ENCODE assay signal across 9 mouse cellular contexts in genomic region chr5:137511706-137512105, GRCm38 (mm10). TPM values are rescaled to one million over a fixed set of nuclear protein-coding genes. Genes with fewer than 3 reads are reported as not detected.
DNase-seq lines count a peak whose midpoint lies in the region; ATAC-seq lines count a peak whose summit lies in the region.
"Had no signal": no experiment of that assay in that cellular context is flagged by ENCODE, and none has a peak within 500 bp of the region (broad histone marks: within the 10 kb centered on the region; RNA-seq: fewer than 3 reads in every experiment).

No protein-coding gene starts in this region.

- 76% methylated on average over 3 of the region's 3 CpGs for WGBS in heart, embryonic 16.5 days
- 79% methylated on average over 3 of the region's 3 CpGs for WGBS in hindbrain, embryonic 10.5 days
- 84% methylated on average over 3 of the region's 3 CpGs for WGBS in midbrain, embryonic 10.5 days

- no peaks in the 10 kb centered on the region for H3K9me3 ChIP-seq in heart, embryonic 16.5 days (replicated peaks; ENCODE audit: control insufficient read depth, low read length)
- H3K9me3 ChIP-seq in hindbrain, embryonic 10.5 days = no peaks in the 10 kb centered on the region
- H3K9me3 ChIP-seq in midbrain, embryonic 10.5 days (replicated peaks) = no peaks in the 10 kb centered on the region

- no peaks in the 10 kb centered on the region for H3K36me3 ChIP-seq in heart, embryonic 16.5 days (ENCODE audit: control insufficient read depth, insufficient read depth)
- H3K36me3 ChIP-seq in hindbrain, embryonic 10.5 days = peaks cover 27% of the 10 kb centered on the region
- peaks cover 25% of the 10 kb centered on the region for H3K36me3 ChIP-seq in midbrain, embryonic 10.5 days

- no peak for DNase-seq in heart, adult 9 months (ENCODE audit: low spot score in 2 of 2)
- no peak for DNase-seq in hindbrain, embryonic 10.5 days (ENCODE audit: low spot score)
- no peak for DNase-seq in midbrain, embryonic 10.5 days (ENCODE audit: low spot score)
- DNase-seq in spleen, postnatal 14 days (ENCODE audit: low spot score in 2 of 2) = no peak
- no peak for DNase-seq in adrenal gland, postnatal 36 days
- no peak for DNase-seq in embryo, embryonic 10.5 days (ENCODE audit: low spot score)

- peak overlapping the region; percentile 99 for H3K4me3 ChIP-seq in heart, embryonic 16.5 days (ENCODE audit: low read length)
- peak overlapping the region; percentile 73 for H3K4me3 ChIP-seq in brown adipose tissue, adult 24 weeks (ENCODE audit: insufficient read depth, low read depth, low read length)
- peak overlapping the region; percentile 100 for H3K4me3 ChIP-seq in hindbrain, embryonic 10.5 days
- peak overlapping the region; percentile 99 for H3K4me3 ChIP-seq in midbrain, embryonic 10.5 days

- H3K4me2 ChIP-seq in heart, embryonic 16.5 days (ENCODE audit: low read depth, low read length) = peak overlapping the region; percentile 94

- peak overlapping the region; percentile 99 for H3K9ac ChIP-seq in heart, embryonic 16.5 days (ENCODE audit: low read length)

- no peak overlapping the region for H3K27ac ChIP-seq in heart, embryonic 16.5 days (ENCODE audit: low read length)
- H3K27ac ChIP-seq in brown adipose tissue, adult 24 weeks (replicated peaks; ENCODE audit: low read depth, low read length) = no peak overlapping the region
- H3K27ac ChIP-seq in hindbrain, embryonic 10.5 days = peak overlapping the region; percentile 99
- peak overlapping the region; percentile 97 for H3K27ac ChIP-seq in midbrain, embryonic 10.5 days (replicated peaks)

- peaks cover 35% of the 10 kb centered on the region for H3K4me1 ChIP-seq in heart, embryonic 16.5 days (ENCODE audit: control insufficient read depth, insufficient read depth, low read length)
- H3K4me1 ChIP-seq in brown adipose tissue, adult 24 weeks (ENCODE audit: control insufficient read depth, insufficient read depth, insufficient read length, low read length) = peaks cover 12% of the 10 kb centered on the region
- H3K4me1 ChIP-seq in hindbrain, embryonic 10.5 days (replicated peaks) = peaks cover 56% of the 10 kb centered on the region
- peaks cover 56% of the 10 kb centered on the region for H3K4me1 ChIP-seq in midbrain, embryonic 10.5 days

- H3K27me3 ChIP-seq in heart, embryonic 16.5 days (ENCODE audit: control insufficient read depth, insufficient read depth, low read length) = no peaks in the 10 kb centered on the region
- no peaks in the 10 kb centered on the region for H3K27me3 ChIP-seq in hindbrain, embryonic 10.5 days (ENCODE audit: insufficient read depth, poor library complexity, severe bottlenecking)
- no peaks in the 10 kb centered on the region for H3K27me3 ChIP-seq in midbrain, embryonic 10.5 days (ENCODE audit: low read depth, poor library complexity, severe bottlenecking)

- ATAC-seq in heart, embryonic 16.5 days (replicated peaks; ENCODE audit: extremely low read depth, insufficient read depth, low FRiP score) = no peak

RNA-seq across cellular contexts. Expression of gene Gigyf1, which starts 6.6 kb away (rescaled TPM):
- polyA plus RNA-seq in heart, embryonic 16.5 days (2015; fragmentation: Nextera tagmentation; extraction: Ambion mirVana) = 8.9 and 9.7 TPM in 2 replicates
- 8.6 and 11.2 TPM in 2 replicates for polyA plus RNA-seq in brown adipose tissue, adult 24 weeks (2012; ENCODE audit: insufficient read depth, insufficient read length, missing spikeins)
- 14.7 and 14.9 TPM in 2 replicates for polyA plus RNA-seq in hindbrain, embryonic 10.5 days (2016; fragmentation: Nextera tagmentation; extraction: Ambion mirVana)
- 15.1 and 16.4 TPM in 2 replicates for polyA plus RNA-seq in midbrain, embryonic 10.5 days (2016; fragmentation: Nextera tagmentation; extraction: Ambion mirVana)
- total RNA-seq in adrenal gland, postnatal 36 days (2021) = 10 to 100 TPM; 32.0 to 32.8 TPM

RNA-seq across cellular contexts. Expression of gene Pop7, which starts 9.4 kb away (rescaled TPM):
- 43.3 and 45.5 TPM in 2 replicates for polyA plus RNA-seq in heart, embryonic 16.5 days (2015; fragmentation: Nextera tagmentation; extraction: Ambion mirVana)
- polyA plus RNA-seq in brown adipose tissue, adult 24 weeks (2012; ENCODE audit: insufficient read depth, insufficient read length, missing spikeins) = 19.7 and 20.9 TPM in 2 replicates
- 56.1 and 70.9 TPM in 2 replicates for polyA plus RNA-seq in hindbrain, embryonic 10.5 days (2016; fragmentation: Nextera tagmentation; extraction: Ambion mirVana)
- 54.1 and 55.3 TPM in 2 replicates for polyA plus RNA-seq in midbrain, embryonic 10.5 days (2016; fragmentation: Nextera tagmentation; extraction: Ambion mirVana)
- total RNA-seq in adrenal gland, postnatal 36 days (2021) = 10 to 100 TPM; 25.6 to 27.0 TPM

RNA-seq across cellular contexts. Expression of gene Epo, which starts 21.3 kb away (rescaled TPM):
- not detected in 2 replicates for polyA plus RNA-seq in heart, embryonic 16.5 days (2015; fragmentation: Nextera tagmentation; extraction: Ambion mirVana)
- polyA plus RNA-seq in brown adipose tissue, adult 24 weeks (2012; ENCODE audit: insufficient read depth, insufficient read length, missing spikeins) = not detected in 2 replicates
- polyA plus RNA-seq in hindbrain, embryonic 10.5 days (2016; fragmentation: Nextera tagmentation; extraction: Ambion mirVana) = 1.3 and 4.5 TPM in 2 replicates
- 2.6 and 5.5 TPM in 2 replicates for polyA plus RNA-seq in midbrain, embryonic 10.5 days (2016; fragmentation: Nextera tagmentation; extraction: Ambion mirVana)
- total RNA-seq in adrenal gland, postnatal 36 days (2021) = not detected
- polyA plus RNA-seq: gonadal fat pad, adult 2 months had no signal

RNA-seq across cellular contexts. Expression of gene Gnb2, which starts 21.6 kb away (rescaled TPM):
- polyA plus RNA-seq in heart, embryonic 16.5 days (2015; fragmentation: Nextera tagmentation; extraction: Ambion mirVana) = 276 and 285 TPM in 2 replicates
- polyA plus RNA-seq in brown adipose tissue, adult 24 weeks (2012; ENCODE audit: insufficient read depth, insufficient read length, missing spikeins) = 285 and 328 TPM in 2 replicates
- polyA plus RNA-seq in hindbrain, embryonic 10.5 days (2016; fragmentation: Nextera tagmentation; extraction: Ambion mirVana) = 387 and 460 TPM in 2 replicates
- polyA plus RNA-seq in midbrain, embryonic 10.5 days (2016; fragmentation: Nextera tagmentation; extraction: Ambion mirVana) = 400 and 414 TPM in 2 replicates
- 100 to 1,000 TPM; 544 to 638 TPM for total RNA-seq in adrenal gland, postnatal 36 days (2021)

RNA-seq across cellular contexts. Expression of gene Zan, which starts 34.8 kb away (rescaled TPM):
- 0.02 and 0.09 TPM in 2 replicates for polyA plus RNA-seq in heart, embryonic 16.5 days (2015; fragmentation: Nextera tagmentation; extraction: Ambion mirVana)
- not detected in 2 replicates for polyA plus RNA-seq in brown adipose tissue, adult 24 weeks (2012; ENCODE audit: insufficient read depth, insufficient read length, missing spikeins)
- 0.05 and 0.13 TPM in 2 replicates for polyA plus RNA-seq in hindbrain, embryonic 10.5 days (2016; fragmentation: Nextera tagmentation; extraction: Ambion mirVana)
- 0.07 and 0.09 TPM in 2 replicates for polyA plus RNA-seq in midbrain, embryonic 10.5 days (2016; fragmentation: Nextera tagmentation; extraction: Ambion mirVana)
- under 1 TPM in 1 of 2 experiments, not detected in 1; 0.03 TPM for total RNA-seq in adrenal gland, postnatal 36 days (2021)

Comparison
In these comparisons a context has a peak if more than half of its experiments do, and no peak if none do; other contexts are left out.
1. H3K27ac ChIP-seq: peak in hindbrain, embryonic 10.5 days (single experiment) and midbrain, embryonic 10.5 days (single experiment); none in heart, embryonic 16.5 days (single experiment) and brown adipose tissue, adult 24 weeks (single experiment).
2. Peak in every context shown above with its lines, with median percentiles within 50 percentile points of each other: H3K4me3 ChIP-seq.